Mouse (Mus musculus): ENCODE measurements around the gene Rpl35. TPM values are rescaled to one million over a fixed set of nuclear protein-coding genes. Genes with fewer than 3 reads are reported as not detected.

Gene Rpl35
- total RNA-seq, 1 experiment = 1,524 TPM

DNA sequence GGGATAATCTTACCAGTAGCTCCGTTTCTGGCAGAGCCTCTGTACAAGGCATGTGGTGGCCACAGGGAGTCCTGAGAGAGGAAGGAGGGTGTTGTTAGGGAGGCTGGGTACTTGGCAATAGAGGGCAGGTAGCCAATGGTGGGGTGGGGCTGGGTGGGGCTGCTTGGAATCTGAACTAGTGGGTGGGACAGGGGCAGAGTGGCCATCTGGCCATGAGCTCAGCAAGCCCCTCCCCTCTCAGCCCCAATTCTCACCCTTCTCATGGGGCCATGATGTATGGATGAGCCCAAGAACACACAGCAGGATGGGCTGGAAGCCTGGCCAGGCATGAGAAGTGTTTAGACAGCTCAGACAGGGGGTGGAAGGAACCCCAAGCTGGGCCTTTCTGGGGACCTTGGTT is 18.1 kb downstream of the Rpl35 start:
- peaks cover 5 to 8% of the 10 kb centered on the region in 2 experiments; a peak in 2 of 4 replicates for H3K4me1 ChIP-seq (ENCODE audit: control insufficient read depth in 2 of 2, insufficient read depth in 2 of 2, low read length in 2 of 2, poor library complexity in 1 of 2)
- in situ Hi-C loops (cut with MboI; ENCODE audit: low sequenced_read_pairs in 2 of 2, unreplicated experiment in 2 of 2) = no loop called here
- no peak overlapping the region for H3K27ac ChIP-seq (ENCODE audit: insufficient read depth, low read depth, low read length, poor library complexity, severe bottlenecking)
- no peaks in the 10 kb centered on the region for H3K9me3 ChIP-seq (ENCODE audit: control insufficient read depth, insufficient read depth, low read depth, low read length)
- H3K4me3 ChIP-seq (ENCODE audit: insufficient read depth in 1 of 2, low read depth in 1 of 2, low read length in 2 of 2, poor library complexity in 1 of 2, severe bottlenecking in 1 of 2) = no peak overlapping the region
- H3K9ac ChIP-seq (ENCODE audit: insufficient read depth, low read depth, low read length, poor library complexity, severe bottlenecking) = no peak overlapping the region
- no peak for TF ChIP-seq ZC3H11A (IDR thresholded peaks at IDR 0.05; ENCODE audit: borderline replicate concordance, low read depth, low read length)
- TF ChIP-seq HCFC1 (IDR thresholded peaks at IDR 0.05; ENCODE audit: borderline replicate concordance, insufficient read depth, low read length) = no peak
- no peak for TF ChIP-seq MAFK (IDR thresholded peaks at IDR 0.05; ENCODE audit: insufficient read depth, low read depth, low read length)
- no peak for TF ChIP-seq ZNF384 (IDR thresholded peaks at IDR 0.05; ENCODE audit: low read depth, low read length)
- no peak for TF ChIP-seq CHD2 (IDR thresholded peaks at IDR 0.05; ENCODE audit: low read depth, low read length)
- DNase-seq (ENCODE audit: low read depth, low spot score) = no peak
- no peaks in the 10 kb centered on the region for H3K36me3 ChIP-seq (ENCODE audit: control insufficient read depth, insufficient read depth, low read length, poor library complexity, severe bottlenecking)

DNA sequence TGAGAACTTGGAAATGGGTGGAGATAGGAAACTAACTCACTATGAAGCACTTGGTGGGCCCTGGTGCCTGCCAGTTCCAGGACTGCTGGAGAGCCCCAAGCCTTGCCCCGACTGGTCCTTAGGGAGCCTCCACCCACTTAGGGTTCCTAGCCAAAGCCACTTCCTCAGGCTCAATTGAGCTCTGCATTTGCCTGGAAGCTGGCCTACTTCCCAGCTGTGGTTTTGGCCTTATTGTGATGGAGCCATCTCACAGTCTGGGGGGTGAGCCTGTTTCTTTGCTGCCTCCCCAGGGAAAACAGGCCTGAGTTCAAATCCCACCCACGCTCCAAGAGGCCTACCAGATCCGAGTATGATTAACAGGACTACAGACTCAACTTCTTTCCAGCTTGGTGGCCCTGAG is 18.8 kb downstream of the Rpl35 start:
- no peak overlapping the region for H3K4me3 ChIP-seq (ENCODE audit: insufficient read depth in 1 of 2, low read depth in 1 of 2, low read length in 2 of 2, poor library complexity in 1 of 2, severe bottlenecking in 1 of 2)
- H3K36me3 ChIP-seq (ENCODE audit: control insufficient read depth, insufficient read depth, low read length, poor library complexity, severe bottlenecking) = no peaks in the 10 kb centered on the region
- no peak overlapping the region for H3K9ac ChIP-seq (ENCODE audit: insufficient read depth, low read depth, low read length, poor library complexity, severe bottlenecking)
- no peak for DNase-seq (ENCODE audit: low read depth, low spot score)
- no peaks in the 10 kb centered on the region for H3K9me3 ChIP-seq (ENCODE audit: control insufficient read depth, insufficient read depth, low read depth, low read length)
- H3K27ac ChIP-seq (ENCODE audit: insufficient read depth, low read depth, low read length, poor library complexity, severe bottlenecking) = no peak overlapping the region
- TF ChIP-seq CHD2 (IDR thresholded peaks at IDR 0.05; ENCODE audit: low read depth, low read length) = no peak
- TF ChIP-seq ZC3H11A (IDR thresholded peaks at IDR 0.05; ENCODE audit: borderline replicate concordance, low read depth, low read length) = no peak
- no peak for TF ChIP-seq HCFC1 (IDR thresholded peaks at IDR 0.05; ENCODE audit: borderline replicate concordance, insufficient read depth, low read length)
- TF ChIP-seq MAFK (IDR thresholded peaks at IDR 0.05; ENCODE audit: insufficient read depth, low read depth, low read length) = no peak
- TF ChIP-seq ZNF384 (IDR thresholded peaks at IDR 0.05; ENCODE audit: low read depth, low read length) = no peak
- H3K4me1 ChIP-seq (ENCODE audit: control insufficient read depth in 2 of 2, insufficient read depth in 2 of 2, low read length in 2 of 2, poor library complexity in 1 of 2) = peaks cover 5 to 8% of the 10 kb centered on the region in 2 experiments; a peak in 2 of 4 replicates
- in situ Hi-C loops (cut with MboI; ENCODE audit: low sequenced_read_pairs in 2 of 2, unreplicated experiment in 2 of 2) = no loop called here

DNA sequence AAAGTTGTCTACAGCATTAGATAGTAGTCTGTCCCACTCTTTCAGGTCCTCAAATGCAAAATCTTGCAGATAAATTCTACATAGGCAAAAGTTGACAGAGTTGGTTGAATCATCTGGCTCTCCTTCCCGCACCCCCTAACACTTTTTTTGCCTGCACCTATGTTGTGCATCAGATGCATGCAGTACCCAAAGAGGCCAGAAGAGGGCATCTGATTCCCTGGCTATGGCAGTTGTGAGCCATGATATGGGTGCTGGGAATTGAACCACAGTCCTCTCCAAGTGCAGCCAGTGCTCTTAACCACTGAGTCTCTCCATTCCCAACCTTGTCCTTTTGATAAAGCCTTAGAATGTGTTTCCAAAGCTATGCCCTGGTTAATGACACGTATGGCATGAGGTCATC is 22.0 kb downstream of the Rpl35 start:
- TF ChIP-seq ZC3H11A (IDR thresholded peaks at IDR 0.05; ENCODE audit: borderline replicate concordance, low read depth, low read length) (no peak; the same call in 1 of the 2 replicates), HCFC1 (IDR thresholded peaks at IDR 0.05; ENCODE audit: borderline replicate concordance, insufficient read depth, low read length) (no peak), CHD2 (IDR thresholded peaks at IDR 0.05; ENCODE audit: low read depth, low read length) (no peak), MAFK (IDR thresholded peaks at IDR 0.05; ENCODE audit: insufficient read depth, low read depth, low read length) (no peak), ZNF384 (IDR thresholded peaks at IDR 0.05; ENCODE audit: low read depth, low read length) (no peak)
- DNase-seq (ENCODE audit: low read depth, low spot score) = no peak
- Histone ChIP-seq H3K9ac (ENCODE audit: insufficient read depth, low read depth, low read length, poor library complexity, severe bottlenecking) (no peak overlapping the region), H3K4me3 (ENCODE audit: insufficient read depth in 1 of 2, low read depth in 1 of 2, low read length in 2 of 2, poor library complexity in 1 of 2, severe bottlenecking in 1 of 2) (no peak overlapping the region), H3K36me3 (ENCODE audit: control insufficient read depth, insufficient read depth, low read length, poor library complexity, severe bottlenecking) (no peaks in the 10 kb centered on the region), H3K4me1 (ENCODE audit: control insufficient read depth in 2 of 2, insufficient read depth in 2 of 2, low read length in 2 of 2, poor library complexity in 1 of 2) (peaks cover 5 to 8% of the 10 kb centered on the region in 2 experiments; a peak in 2 of 4 replicates), H3K9me3 (ENCODE audit: control insufficient read depth, insufficient read depth, low read depth, low read length) (no peaks in the 10 kb centered on the region), H3K27ac (ENCODE audit: insufficient read depth, low read depth, low read length, poor library complexity, severe bottlenecking) (no peak overlapping the region)
- in situ Hi-C loops (cut with MboI; ENCODE audit: low sequenced_read_pairs in 2 of 2, unreplicated experiment in 2 of 2) = no loop called here

DNA sequence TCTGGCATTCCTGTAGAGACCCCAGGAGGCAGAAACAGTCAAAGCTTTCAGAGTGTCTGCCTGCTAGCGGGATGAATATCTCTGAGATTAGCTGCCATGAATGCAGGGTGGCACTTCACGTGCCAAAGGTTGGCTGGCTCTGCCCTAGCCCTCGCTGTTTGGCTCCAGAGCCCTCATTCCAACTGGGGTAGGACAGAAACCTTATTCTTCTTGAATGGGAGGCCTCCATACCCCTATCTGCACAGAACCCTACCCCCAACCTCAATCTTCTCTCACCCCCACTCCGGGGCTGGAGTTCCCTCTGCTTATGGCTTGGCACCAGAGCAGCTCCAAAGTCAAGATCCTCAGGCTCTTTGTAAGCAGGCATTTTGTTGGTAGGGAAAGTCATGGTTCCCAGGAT is 27.6 kb downstream of the Rpl35 start:
- no peak for TF ChIP-seq HCFC1 (IDR thresholded peaks at IDR 0.05; ENCODE audit: borderline replicate concordance, insufficient read depth, low read length)
- in situ Hi-C loops (cut with MboI; ENCODE audit: low sequenced_read_pairs in 2 of 2, unreplicated experiment in 2 of 2) = no loop called here
- no peak overlapping the region for H3K9ac ChIP-seq (ENCODE audit: insufficient read depth, low read depth, low read length, poor library complexity, severe bottlenecking)
- H3K9me3 ChIP-seq (ENCODE audit: control insufficient read depth, insufficient read depth, low read depth, low read length) = no peaks in the 10 kb centered on the region
- DNase-seq (ENCODE audit: low read depth, low spot score) = no peak
- H3K4me3 ChIP-seq (ENCODE audit: insufficient read depth in 1 of 2, low read depth in 1 of 2, low read length in 2 of 2, poor library complexity in 1 of 2, severe bottlenecking in 1 of 2) = no peak overlapping the region
- no peak overlapping the region for H3K27ac ChIP-seq (ENCODE audit: insufficient read depth, low read depth, low read length, poor library complexity, severe bottlenecking)
- no peaks in the 10 kb centered on the region for H3K36me3 ChIP-seq (ENCODE audit: control insufficient read depth, insufficient read depth, low read length, poor library complexity, severe bottlenecking)
- peaks cover 0 to 17% of the 10 kb centered on the region in 2 experiments; a peak in 1 of 4 replicates for H3K4me1 ChIP-seq (ENCODE audit: control insufficient read depth in 2 of 2, insufficient read depth in 2 of 2, low read length in 2 of 2, poor library complexity in 1 of 2)

All from ES-E14 (cell line).